Mouse (Mus musculus) adipocyte (in vitro differentiated cells): ENCODE measurements around the gene Stk38l.
"Not testable (repeated sequence)": the region's sequence is repeated elsewhere in the genome, so short reads cannot be mapped to it uniquely, and the experiment has no call there.

Experiments
- DNase-seq: peaks from one replicate; pipeline ENCODE4 v3.0.0-alpha.2; 2016; ENCODE audit warnings: low spot score

The Stk38l gene

GRCm38 (mm10) chr6:146770808-146771207 is 46.0 kb downstream of the Stk38l start:
- DNase-seq, result no peak

- DNase-seq, result not testable (repeated sequence)
Measured at GRCm38 (mm10) chr6:146775864-146776263, 51.1 kb downstream of the Stk38l start.

GRCm38 (mm10) chr6:146776610-146777389 is 52.0 kb downstream of the Stk38l start:
- DNase-seq, result peak; percentile 71

DNA sequence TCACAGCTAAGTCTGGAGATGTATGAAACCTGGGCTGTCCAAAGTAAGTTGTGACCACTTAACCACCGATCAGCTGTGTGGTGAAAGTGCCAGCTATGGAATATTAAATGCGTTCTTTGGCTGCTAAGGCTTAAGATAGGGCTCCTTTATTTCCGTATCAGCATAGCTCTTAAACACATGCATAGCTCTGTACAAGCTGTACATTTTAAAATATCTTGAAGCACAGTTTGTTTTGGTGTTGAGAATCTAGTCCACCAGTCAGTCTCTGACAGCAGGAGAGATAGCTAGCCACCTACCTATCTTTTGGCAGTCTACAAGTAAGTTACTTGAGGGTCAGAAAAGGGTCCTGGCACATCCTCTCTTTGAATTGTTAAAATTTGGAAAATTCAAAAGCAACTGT is 53.3 kb downstream of the Stk38l start:
- no peak for DNase-seq

DNA sequence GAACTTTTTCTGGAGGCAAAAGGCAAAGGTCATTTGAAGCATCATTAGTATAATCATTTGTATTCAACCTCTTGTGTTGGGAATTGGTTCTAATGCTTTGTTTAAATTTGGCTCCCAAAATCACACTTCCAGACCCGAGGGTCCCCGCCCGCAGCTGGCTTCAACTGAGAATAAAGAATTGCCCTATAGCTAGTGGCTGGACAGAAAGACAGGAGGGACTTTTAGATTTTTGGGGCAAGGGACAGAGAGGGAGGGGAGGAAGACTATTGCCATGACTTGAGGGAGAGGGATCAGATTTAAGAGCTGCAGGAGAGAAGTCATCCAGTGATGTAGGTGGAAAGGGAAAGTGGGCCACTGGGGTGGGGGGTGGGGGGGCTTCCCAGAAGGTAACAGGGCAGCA is 56.8 kb downstream of the Stk38l start:
- no peak for DNase-seq

GRCm38 (mm10) chr6:146793527-146793926 is 68.7 kb downstream of the Stk38l start:
- DNase-seq, result peak; percentile 26

DNA sequence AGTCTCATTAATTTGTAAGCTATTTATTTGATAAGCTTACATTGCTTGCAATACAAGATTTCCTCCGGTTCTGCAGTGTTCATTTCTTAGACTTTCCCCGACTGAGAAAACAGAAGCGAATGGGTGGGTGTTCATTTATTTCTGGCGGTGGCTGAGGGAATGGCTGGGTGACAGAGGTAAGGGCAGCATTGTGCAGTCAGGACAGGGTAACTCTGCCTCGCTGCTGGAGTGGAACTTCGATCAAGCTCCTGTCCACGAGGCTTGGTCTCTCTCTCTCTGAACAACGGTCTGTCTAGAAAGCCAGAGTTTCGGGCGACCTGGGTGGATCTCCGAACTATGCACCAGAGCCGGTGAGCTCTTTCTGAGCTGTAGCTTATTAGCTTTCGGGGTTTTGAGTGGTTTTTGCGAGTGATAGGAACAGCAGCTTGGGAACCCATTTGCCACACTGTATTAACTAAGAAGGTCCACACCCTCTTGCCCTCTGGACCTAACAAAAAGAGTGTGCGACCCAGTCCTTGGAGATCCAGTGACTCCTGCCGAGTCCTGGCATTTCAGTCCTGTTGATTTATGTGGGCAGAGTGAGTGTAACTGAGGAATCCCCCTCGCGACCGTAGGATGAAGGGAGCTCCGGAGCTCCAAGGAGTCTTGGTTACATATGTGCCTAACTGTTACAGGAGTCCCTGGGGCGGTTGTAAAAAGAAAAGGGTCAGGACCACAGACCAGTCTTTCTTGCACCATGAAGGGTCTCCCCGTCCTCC is 70.5 kb downstream of the Stk38l start:
- DNase-seq, result no peak

DNA sequence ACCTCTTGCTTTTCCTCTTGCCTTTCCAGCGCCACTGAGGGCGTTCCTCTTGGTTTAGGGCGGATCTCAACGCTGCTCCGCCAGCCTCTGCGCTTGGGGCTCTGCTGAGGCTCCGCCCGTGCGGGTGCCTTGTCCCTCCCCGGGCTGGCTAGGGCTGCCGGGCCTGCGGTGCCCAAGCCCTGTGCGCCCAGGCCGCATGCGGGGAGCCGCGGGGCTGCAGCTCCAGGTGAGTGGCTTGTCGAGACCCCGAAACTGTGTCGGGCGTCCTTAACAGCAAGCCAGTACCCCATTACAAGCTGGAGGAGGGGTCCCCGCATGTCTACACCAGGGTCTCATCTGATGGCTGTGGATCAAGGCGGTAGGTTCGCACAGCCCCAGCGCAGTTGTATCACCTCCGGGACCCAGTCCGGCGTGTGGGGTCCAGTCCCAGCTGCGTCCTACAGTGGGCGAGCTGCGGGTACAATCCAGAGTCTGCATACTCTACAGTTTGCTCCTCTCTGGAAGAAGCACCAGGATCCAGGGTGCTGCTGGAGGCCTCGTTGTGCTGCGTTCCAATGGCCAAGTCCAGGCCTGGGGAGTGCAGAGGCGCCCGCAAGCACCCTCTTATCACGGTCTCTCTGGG is 71.2 kb downstream of the Stk38l start, which contains the start of gene Arntl2:
Gene Arntl2 (plus strand): TSS at position 132 of the 622 bp plus-strand sequence.
- peak; percentile 83 for DNase-seq

GRCm38 (mm10) chr6:146797446-146797845 is 72.7 kb downstream of the Stk38l start:
- DNase-seq, result no peak

DNA sequence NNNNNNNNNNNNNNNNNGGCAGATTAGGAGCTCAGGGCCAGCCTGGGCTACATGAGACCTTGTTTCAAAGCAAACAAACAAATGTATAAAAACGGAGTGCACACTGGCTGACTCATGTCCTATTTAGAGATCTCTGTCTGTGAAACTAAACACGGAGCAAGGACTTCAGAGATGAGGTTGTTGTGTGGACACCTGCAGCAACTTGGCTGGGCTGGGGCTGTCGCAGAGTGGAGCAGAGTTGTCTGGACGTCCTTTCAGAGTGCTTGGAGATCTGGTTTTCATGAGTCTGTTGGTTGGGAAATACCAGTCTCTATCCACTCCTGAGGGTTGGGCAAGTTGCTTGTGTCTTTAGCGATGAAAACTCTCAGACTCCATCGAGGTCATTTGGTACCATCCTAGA is 85.2 kb downstream of the Stk38l start:
- DNase-seq, result no peak

DNA sequence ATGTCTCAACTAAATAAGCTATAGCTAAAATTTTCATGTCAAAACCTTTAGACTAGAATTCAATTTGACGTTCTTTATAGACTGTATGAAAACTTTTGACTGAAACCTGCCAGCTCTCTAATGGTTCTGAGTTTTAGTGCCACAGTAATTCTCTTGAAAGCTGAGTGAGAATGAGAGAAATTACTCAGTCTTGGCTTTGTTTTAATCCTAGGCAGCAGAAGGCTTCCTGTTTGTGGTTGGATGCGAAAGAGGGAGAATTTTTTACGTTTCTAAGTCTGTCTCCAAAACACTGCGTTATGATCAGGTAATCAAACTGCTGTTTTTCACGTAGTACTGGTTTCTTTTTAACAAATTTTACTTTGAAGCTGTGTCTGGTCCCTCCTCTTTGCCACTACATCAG is 88.2 kb downstream of the Stk38l start:
- DNase-seq, result no peak

GRCm38 (mm10) chr6:146820177-146820965 is 95.6 kb downstream of the Stk38l start:
- no peak for DNase-seq

DNA sequence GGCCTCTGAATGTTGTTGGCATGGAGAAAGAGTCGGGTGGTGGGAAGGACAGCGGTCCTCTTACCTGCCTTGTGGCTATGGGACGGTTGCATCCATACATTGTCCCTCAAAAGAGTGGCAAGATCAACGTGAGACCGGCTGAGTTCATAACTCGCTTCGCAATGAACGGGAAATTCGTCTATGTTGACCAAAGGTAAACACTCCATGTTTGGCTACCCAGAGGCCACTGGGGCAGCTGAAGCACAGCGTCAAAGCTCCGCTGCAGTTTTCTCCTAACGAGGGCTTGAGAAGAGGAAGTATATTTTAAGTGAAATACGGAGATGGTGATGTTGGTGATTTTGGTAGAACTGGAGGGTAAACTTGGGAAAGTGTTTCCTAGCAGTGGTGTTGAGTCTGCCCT is 97.2 kb downstream of the Stk38l start:
- DNase-seq, result no peak

GRCm38 (mm10) chr6:146824727-146825486 is 100.1 kb downstream of the Stk38l start:
- DNase-seq, result peak; percentile 55

DNA sequence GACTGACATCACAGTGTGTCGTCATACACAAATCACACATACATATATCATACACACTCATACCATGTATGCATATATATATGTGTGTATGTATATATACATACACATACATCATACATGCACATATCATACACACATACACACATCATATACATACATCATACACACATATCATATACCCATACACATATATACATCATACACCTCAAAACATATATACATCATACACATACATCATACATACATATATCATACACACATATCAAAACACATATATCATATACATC is 100.6 kb downstream of the Stk38l start:
- DNase-seq, result no peak
